Mouse (Mus musculus): ENCODE measurements around the gene Pdcd4.

DNA sequence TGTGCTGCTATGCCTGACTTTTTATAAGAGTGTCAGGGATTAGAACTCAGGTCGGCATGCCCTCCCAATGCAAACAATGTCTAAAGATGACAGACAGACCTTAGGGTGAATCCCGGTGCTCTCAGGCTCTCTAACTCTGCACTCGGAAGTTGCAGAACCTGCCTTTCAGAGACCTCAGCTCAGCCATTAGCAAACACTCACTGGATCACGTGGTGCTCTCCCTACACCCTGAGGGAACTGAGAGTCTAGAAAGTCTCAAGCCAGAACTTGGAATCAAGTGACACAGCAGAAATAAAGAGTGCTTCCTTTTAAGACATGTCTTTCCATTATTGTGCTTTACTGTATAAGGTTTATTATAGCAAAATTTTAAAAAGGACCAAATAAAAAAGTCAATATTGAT, 37.1 kb upstream of the Pdcd4 start:
- TF ChIP-seq CTCF (IDR thresholded peaks at IDR 0.05; ENCODE audit: low read depth) (no peak), EP300 (optimal IDR thresholded peaks at IDR 0.05) (no peak)
